8 mouse cellular contexts compared by ENCODE assay signal in the genomic region with DNA sequence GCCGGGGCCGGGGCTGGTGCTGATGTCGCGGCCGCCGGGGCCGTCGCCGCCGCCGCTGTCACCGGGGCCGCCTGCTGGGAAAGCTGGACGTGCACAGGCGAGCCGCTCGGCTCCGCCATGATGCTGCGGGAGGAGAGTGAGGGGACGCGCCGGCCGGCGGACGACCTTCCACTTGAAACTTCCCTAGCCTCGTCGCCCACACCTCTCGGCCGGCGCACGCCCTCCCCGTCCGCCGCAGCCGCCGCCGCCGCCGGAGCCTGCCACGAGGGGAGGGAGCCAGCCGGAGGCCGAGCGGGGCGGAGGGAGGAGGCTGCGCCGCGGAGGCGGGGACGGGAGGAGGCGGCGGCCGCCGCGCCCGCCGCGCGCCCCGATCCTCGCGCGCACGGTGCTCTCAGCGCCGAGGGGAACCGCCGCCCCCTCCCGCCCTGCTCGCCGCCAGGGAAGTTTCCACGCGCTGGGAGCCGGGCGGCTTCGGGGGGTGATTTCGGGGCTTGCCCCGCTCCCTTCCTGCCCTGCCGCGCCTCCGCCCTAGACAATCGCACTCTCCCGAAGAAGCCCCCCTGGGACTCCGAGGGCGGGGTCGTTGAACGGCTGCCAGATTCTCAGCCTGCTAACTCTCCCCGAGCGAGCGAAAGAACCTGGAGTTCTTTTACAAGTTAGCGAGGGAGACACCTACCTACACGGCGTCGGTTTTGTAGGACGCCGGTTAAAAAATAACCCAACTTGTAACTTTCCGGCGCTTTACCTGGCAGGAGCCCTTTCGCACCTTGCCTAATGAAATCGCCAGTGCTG. TPM values are rescaled to one million over a fixed set of nuclear protein-coding genes. Genes with fewer than 3 reads are reported as not detected.
DNase-seq lines count a peak whose midpoint lies in the region; ATAC-seq and TF ChIP-seq lines count a peak whose summit lies in the region.

A gene (minus strand): TSS at position 510 of the 792 bp plus-strand sequence.

- H3K27ac ChIP-seq in cortical plate, adult 2 months (ENCODE audit: insufficient read depth, low read length) = peak within 1 kb of the TSS; percentile 83

- peak within 1 kb of the TSS; percentile 95 for H3K4me3 ChIP-seq in cortical plate, adult 2 months (ENCODE audit: insufficient read depth, low read length)

- no peak for TF ChIP-seq POLR2A in cortical plate, adult 2 months (IDR thresholded peaks at IDR 0.05; ENCODE audit: extremely low read depth, insufficient read depth, low read length)

- peak; percentile 84 to 85 for DNase-seq in adrenal gland, adult 18-20 months (ENCODE audit: low spot score in 2 of 2)
- peak; percentile 81 for DNase-seq in gastrocnemius, postnatal 25 days
- DNase-seq in induced T-regulatory cell, adult 2 months (ENCODE audit: low read depth) = peak; percentile 75
- peak; percentile 21 to 90 for DNase-seq in left cerebral cortex, postnatal 10 days (ENCODE audit: extremely low spot score in 1 of 2, low spot score in 2 of 2)
- peak; percentile 80 for DNase-seq in right cerebral cortex, postnatal 4 days

- ATAC-seq in megakaryocyte progenitor cell, adult 5-6 weeks (replicated peaks; ENCODE audit: poor library complexity) = peak; percentile 75
- no peak for ATAC-seq in monocyte, adult 5-6 weeks (replicated peaks; ENCODE audit: insufficient number of reproducible peaks, low FRiP score, low TSS enrichment, poor library complexity, severe bottlenecking)

- intact Hi-C loops in left cerebral cortex, postnatal 10 days (cut with DNase I) = no loop called here

- peaks cover 5% of the 10 kb centered on the region; the same call in 1 of the 2 replicates for H3K4me1 ChIP-seq in cortical plate, adult 2 months (ENCODE audit: control insufficient read depth, insufficient read depth, low read length)

- TF ChIP-seq CTCF in cortical plate, adult 2 months (IDR thresholded peaks at IDR 0.05; ENCODE audit: extremely low read depth, insufficient read depth, low read length) = no peak

RNA-seq across cellular contexts. Expression of the gene that starts here (rescaled TPM):
- 10 to 100 TPM; 48.1 to 55.6 TPM for total RNA-seq in adrenal gland, adult 18-20 months (2021)
- polyA plus RNA-seq in cortical plate, adult 2 months (2012; rRNA removed) = 30.0 and 32.7 TPM in 2 replicates
- total RNA-seq in gastrocnemius, postnatal 25 days (2021) = 1 to 10 TPM; 4.7 to 4.8 TPM
- total RNA-seq in left cerebral cortex, postnatal 10 days (2021) = 10 to 100 TPM; 49.2 to 51.6 TPM
- total RNA-seq in megakaryocyte progenitor cell, adult 5-6 weeks (2015) = 0.83 and 1.3 TPM in 2 replicates
- 1.2 and 3.2 TPM in 2 replicates for total RNA-seq in megakaryocyte progenitor cell, adult 5-6 weeks (2017)
- total RNA-seq in monocyte, adult 5-6 weeks (2017) = 5.1 to 21.6 TPM (median 5.4 TPM) in 3 replicates
